Mouse (Mus musculus) liver, postnatal 0 days (tissue): ENCODE data around the gene Fem1a. TPM values are rescaled to one million over a fixed set of nuclear protein-coding genes. Genes with fewer than 3 reads are reported as not detected.

ENCODE experiments used
- ATAC-seq: fragments of 200-750 bp; cut with Nextera tagmentation; 2 replicates; pipeline ENCODE4 v1.8.0; 2017; ENCODE audit warnings: mild to moderate bottlenecking, moderate library complexity
- DNase-seq: peaks from one replicate; pipeline ENCODE4 v3.0.0-alpha.2; 2016
- H3K27ac ChIP-seq: fragments of 300-500 bp; sonication (generic); 2 replicates; pipeline ENCODE4 v1.5.1; 2014; ENCODE audit warnings: antibody characterized with exemption, moderate library complexity, mild to moderate bottlenecking, low read depth
- H3K27me3 ChIP-seq: fragments of 300-500 bp; sonication (generic); 2 replicates; pipeline ENCODE4 v1.6.1; 2014; ENCODE audit warnings: low read length, control low read depth, mixed read lengths; ENCODE audit not compliant: insufficient read depth
- H3K36me3 ChIP-seq: fragments of 300-500 bp; sonication (generic); replicated peaks from 2 replicates; pipeline ENCODE4 v1.6.1; 2014; ENCODE audit warnings: mild to moderate bottlenecking, control low read depth, low read length, moderate library complexity, mixed read lengths; ENCODE audit not compliant: insufficient read depth
- H3K4me1 ChIP-seq: fragments of 300-500 bp; sonication (generic); 2 replicates; pipeline ENCODE4 v1.6.1; 2014; ENCODE audit warnings: antibody characterized with exemption, mild to moderate bottlenecking, control low read depth; ENCODE audit not compliant: insufficient read depth
- H3K4me2 ChIP-seq: fragments of 300-500 bp; sonication (generic); 2 replicates; pipeline ENCODE4 v1.6.1; 2014; ENCODE audit warnings: low read depth, mild to moderate bottlenecking, low read length, moderate library complexity, mixed read lengths
- H3K4me3 ChIP-seq: fragments of 300-500 bp; sonication (generic); 2 replicates; pipeline ENCODE4 v1.5.1; 2014; ENCODE audit warnings: low read depth, low read length
- H3K9ac ChIP-seq: fragments of 300-500 bp; sonication (generic); replicated peaks from 2 replicates; pipeline ENCODE4 v1.6.1; 2014; ENCODE audit warnings: mild to moderate bottlenecking, moderate library complexity
- H3K9me3 ChIP-seq: fragments of 300-500 bp; sonication (generic); 2 replicates; pipeline ENCODE4 v1.6.1; 2016; ENCODE audit warnings: mild to moderate bottlenecking, control low read depth, low read length, mixed read lengths
- CTCF ChIP-seq: sonication (generic); IDR thresholded peaks from 2 replicates; pipeline ENCODE4 v1.5.1; 2016; ENCODE audit warnings: antibody characterized with exemption, low read depth
- EP300 ChIP-seq: IDR thresholded peaks from 2 replicates; pipeline ENCODE4 v1.6.1; 2016; ENCODE audit warnings: antibody characterized with exemption, low read depth, mild to moderate bottlenecking
- whole genome bisulfite sequencing: fragments of 180-500 bp; shearing (Covaris S2); extraction: QIAGEN DNeasy Blood & Tissue Kit; methylation state at CpG from one replicate; pipeline ENCODE4 v1.1.7; 2014; ENCODE audit not compliant: insufficient replicate concordance; 5-methylcytosine and 5-hydroxymethylcytosine counted together
- polyA plus RNA-seq: library from polyadenylated mRNA; unstranded; fragments of >200 nt; fragmentation: Nextera tagmentation; extraction: Ambion mirVana; gene quantifications from 2 replicates; pipeline ENCODE4 v1.2.1, GENCODE M21; 2015

Fem1a gene
- polyA plus RNA-seq, 1 experiment from 2014 or later, result 5.2 TPM

DNA sequence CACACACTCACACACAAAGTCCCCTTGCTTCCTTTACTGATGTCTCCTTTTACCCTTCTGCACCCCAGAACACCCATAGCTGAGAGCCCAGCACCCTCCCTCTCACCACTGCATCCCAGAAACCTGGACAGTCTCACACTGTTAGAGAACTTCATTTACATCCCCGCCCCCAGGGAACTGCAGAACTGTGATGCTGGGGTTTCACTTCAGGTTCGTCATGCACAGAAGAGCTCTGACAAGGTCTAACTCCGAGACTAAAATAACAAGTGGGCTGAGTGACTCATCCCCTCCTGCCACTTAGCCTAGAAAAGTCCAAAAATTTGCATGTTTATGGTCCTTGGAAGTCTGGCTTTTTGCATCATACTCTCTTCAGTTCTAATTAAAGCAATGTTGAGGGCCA lies 9.7 kb downstream of the Fem1a start:
- no peaks in the 10 kb centered on the region for H3K9me3 ChIP-seq
- no peaks in the 10 kb centered on the region for H3K27me3 ChIP-seq
- WGBS, result 51% methylated on average over 3 of the region's 3 CpGs
- no peak overlapping the region for H3K4me3 ChIP-seq
- no peak overlapping the region for H3K4me2 ChIP-seq
- H3K27ac ChIP-seq, result no peak overlapping the region
- 0 out of 2 replicates have a peak, but pooled peaks have one; percentile 9 for ATAC-seq
- no peak for DNase-seq
- TF ChIP-seq CTCF (no peak), EP300 (no peak)
- H3K4me1 ChIP-seq, result peaks cover 17% of the 10 kb centered on the region
- peaks cover 24% of the 10 kb centered on the region for H3K36me3 ChIP-seq
- no peak overlapping the region for H3K9ac ChIP-seq

DNA sequence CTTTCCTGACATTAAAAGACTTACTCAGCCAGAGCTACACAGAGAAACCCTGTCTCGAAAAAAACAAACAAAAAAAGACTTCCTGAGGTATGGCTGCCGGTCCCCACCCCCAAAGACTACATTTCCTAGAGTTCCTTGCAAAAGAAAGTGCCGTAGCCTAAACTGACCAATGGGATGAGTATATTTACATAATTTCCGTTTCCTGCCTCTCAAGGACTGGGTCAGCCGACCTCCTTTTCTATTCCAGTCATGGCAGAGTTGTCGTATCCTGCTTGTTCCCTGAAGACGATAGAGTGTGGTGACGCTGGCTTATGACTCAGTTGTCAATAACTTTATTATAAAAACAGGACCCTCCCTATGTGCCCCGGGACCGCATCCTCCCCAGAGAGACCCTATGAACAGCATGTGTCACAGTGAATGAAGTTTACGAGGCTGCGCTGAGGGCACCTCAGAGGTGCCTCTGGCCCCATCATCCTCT lies 12.6 kb downstream of the Fem1a start:
- H3K36me3 ChIP-seq, result peaks cover 24% of the 10 kb centered on the region

GRCm38 (mm10) chr17:56269741-56270140 lies 13.1 kb downstream of the Fem1a start:
- ATAC-seq (no peak), DNase-seq (no peak)
- no peaks in the 10 kb centered on the region for H3K27me3 ChIP-seq
- peak overlapping the region; percentile 57; the same call in 1 of the 2 replicates for H3K9ac ChIP-seq
- peak overlapping the region; percentile 71 for H3K4me2 ChIP-seq
- H3K27ac ChIP-seq, result peak overlapping the region; percentile 77
- H3K4me1 ChIP-seq, result peaks cover 30% of the 10 kb centered on the region
- WGBS, result 65% methylated on average over 3 of the region's 3 CpGs
- TF ChIP-seq CTCF, result no peak
- no peak for TF ChIP-seq EP300
- peaks cover 24% of the 10 kb centered on the region for H3K36me3 ChIP-seq
- peak overlapping the region; percentile 39 for H3K4me3 ChIP-seq
- H3K9me3 ChIP-seq, result no peaks in the 10 kb centered on the region

More for the DNA sequence above, 12.6 kb downstream of the Fem1a start:
- Histone ChIP-seq H3K9me3 (no peaks in the 10 kb centered on the region), H3K4me3 (peak overlapping the region; percentile 39), H3K4me1 (peaks cover 33% of the 10 kb centered on the region), H3K9ac (peak overlapping the region; percentile 57), H3K27ac (peak overlapping the region; percentile 77), H3K27me3 (no peaks in the 10 kb centered on the region), H3K4me2 (peak overlapping the region; percentile 71)
- 15% methylated on average over 12 of the region's 12 CpGs for WGBS
- DNase-seq (peak; percentile 56), ATAC-seq (peak; percentile 74)
- TF ChIP-seq CTCF (no peak), EP300 (no peak)

GRCm38 (mm10) chr17:56271609-56272253 lies 15.1 kb downstream of the Fem1a start:
- Histone ChIP-seq H3K4me2 (no peak overlapping the region), H3K36me3 (peaks cover 24% of the 10 kb centered on the region), H3K4me1 (peaks cover 23% of the 10 kb centered on the region), H3K27ac (no peak overlapping the region), H3K9me3 (no peaks in the 10 kb centered on the region), H3K4me3 (no peak overlapping the region), H3K9ac (no peak overlapping the region), H3K27me3 (no peaks in the 10 kb centered on the region)
- no peak for ATAC-seq
- no peak for TF ChIP-seq EP300
- DNase-seq, result no peak
- WGBS, result 83% methylated on average over 12 of the region's 12 CpGs

DNA sequence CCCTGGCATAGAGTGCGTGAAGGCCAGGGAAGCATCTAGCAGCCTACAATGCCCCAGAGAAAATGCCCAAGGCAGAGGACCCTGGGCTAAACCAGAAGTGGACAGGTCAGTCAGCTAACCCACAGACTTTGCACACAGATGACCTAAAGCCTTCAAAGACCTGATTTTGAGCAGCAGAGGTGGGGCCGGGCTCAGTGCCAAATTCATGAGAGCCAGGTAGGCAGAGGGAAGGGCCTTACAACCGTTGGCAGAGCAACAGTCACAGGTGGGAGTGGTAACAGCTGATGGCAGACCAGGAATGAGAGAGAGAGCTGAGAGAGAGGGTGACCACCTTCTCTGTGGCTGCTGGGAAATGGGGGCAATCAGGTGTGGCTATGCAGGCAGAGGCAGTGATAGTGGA lies 16.0 kb downstream of the Fem1a start:
- ATAC-seq (peak; percentile 5; the same call in 1 of the 2 replicates), DNase-seq (peak; percentile 75)
- Histone ChIP-seq H3K36me3 (peaks cover 24% of the 10 kb centered on the region), H3K4me2 (no peak overlapping the region), H3K9ac (peak overlapping the region; percentile 30), H3K9me3 (no peaks in the 10 kb centered on the region), H3K27me3 (no peaks in the 10 kb centered on the region), H3K27ac (peak overlapping the region; percentile 66; the same call in 1 of the 2 replicates), H3K4me3 (no peak overlapping the region), H3K4me1 (peaks cover 28% of the 10 kb centered on the region)
- TF ChIP-seq EP300, result no peak
- TF ChIP-seq CTCF, result no peak
- 67% methylated on average over 3 of the region's 3 CpGs for WGBS

DNA sequence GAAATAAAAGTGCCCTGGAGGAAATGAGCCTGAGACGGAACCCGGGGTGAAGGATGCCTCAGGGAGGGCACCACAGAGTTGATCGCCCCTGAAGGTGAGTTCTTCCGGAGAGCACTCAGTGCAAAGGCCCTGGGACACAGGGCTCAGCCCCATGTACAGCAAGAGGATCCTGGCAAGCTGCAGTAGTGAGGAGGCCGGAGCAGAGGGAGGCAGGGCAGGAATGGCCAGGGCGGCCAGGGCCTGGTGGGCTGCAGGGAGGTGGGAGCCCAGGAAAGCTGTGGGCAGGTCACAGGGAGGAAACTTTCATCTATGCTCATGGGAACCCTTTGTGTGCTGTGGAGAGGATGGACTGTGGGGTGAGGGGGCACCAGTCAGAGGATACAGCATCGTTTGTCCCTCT lies 16.9 kb downstream of the Fem1a start:
- Histone ChIP-seq H3K9me3 (no peaks in the 10 kb centered on the region), H3K4me3 (no peak overlapping the region), H3K27me3 (no peaks in the 10 kb centered on the region), H3K27ac (peak overlapping the region; percentile 16), H3K4me1 (peaks cover 35% of the 10 kb centered on the region), H3K4me2 (no peak overlapping the region), H3K36me3 (peaks cover 28% of the 10 kb centered on the region), H3K9ac (peak overlapping the region; percentile 30)
- ATAC-seq, result no peak
- TF ChIP-seq EP300 (no peak), CTCF (no peak)
- 83% methylated on average over 7 of the region's 7 CpGs for WGBS
- no peak for DNase-seq
